Mouse (Mus musculus) left cerebral cortex, adult 11 months (tissue): ENCODE data around the gene Ace3.

ENCODE experiments used
- DNase-seq: peaks from one replicate; pipeline ENCODE4 v3.0.0; 2022; ENCODE audit warnings: low spot score

Gene Ace3

DNA sequence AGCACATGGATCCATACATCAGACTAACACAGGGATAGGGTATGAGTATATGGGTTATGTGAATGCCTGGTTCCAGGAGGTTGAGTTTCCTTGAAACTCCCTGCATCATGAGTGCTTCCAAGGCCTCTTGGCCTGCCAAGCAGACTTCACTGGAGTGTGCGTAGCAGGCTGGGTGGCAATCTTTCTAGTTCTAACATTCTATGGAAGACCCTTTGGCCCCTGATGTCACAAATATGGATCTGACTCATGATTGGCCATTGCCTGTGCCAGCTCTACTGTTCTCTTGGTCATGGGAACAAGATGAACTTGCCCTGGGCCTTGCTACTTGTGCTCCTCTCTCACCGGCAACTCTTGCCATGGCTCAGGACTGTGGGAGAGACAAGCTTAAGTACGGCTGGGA is at the start of gene Ace3:
Gene Ace3, plus strand, starts transcription at position 301 of the 400 bp plus-strand sequence.
- DNase-seq, result no peak

DNA sequence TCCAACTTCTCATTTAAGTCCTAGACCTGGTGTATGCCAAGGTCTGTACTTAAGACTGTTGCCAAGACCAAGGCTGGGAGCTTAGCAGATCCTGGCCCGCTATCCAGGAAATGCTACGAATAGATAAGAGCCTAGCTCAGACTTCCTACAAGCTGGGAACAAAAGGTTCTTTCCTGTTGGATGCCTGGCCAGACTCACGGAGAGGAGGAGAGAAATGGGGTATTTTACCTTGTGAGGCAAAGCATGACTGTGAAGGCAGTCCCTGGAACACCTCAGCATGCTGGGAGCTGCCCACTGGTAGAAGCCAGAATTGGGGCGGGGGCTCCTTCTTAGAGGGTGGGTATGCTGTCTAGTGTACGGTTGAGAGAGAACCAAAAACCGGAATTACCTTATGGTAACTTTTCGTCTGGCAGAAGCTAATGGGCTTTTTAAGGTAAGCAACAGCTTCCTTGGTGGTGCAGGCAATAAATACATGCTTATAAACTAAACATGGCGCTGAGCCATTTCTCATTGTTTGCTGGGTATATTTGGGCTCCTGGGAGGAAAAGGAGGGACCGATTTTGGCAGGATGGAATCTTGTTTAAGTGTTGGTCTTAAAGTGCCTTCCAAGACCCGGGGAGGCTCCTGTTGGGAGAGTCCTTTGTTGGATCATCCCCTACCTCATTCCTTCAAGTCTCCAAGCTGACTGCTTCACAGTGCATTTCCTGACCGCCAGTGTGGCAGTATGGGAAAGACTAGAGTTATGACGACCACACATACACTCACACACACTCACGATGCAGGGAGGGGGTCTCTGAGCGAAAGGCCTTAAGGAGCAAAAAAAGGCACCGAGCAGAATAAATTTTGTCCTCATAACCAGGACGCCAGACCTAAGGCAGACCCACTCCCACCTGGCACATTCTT is 49.5 kb upstream of the Ace3 start:
- DNase-seq, result no peak

DNA sequence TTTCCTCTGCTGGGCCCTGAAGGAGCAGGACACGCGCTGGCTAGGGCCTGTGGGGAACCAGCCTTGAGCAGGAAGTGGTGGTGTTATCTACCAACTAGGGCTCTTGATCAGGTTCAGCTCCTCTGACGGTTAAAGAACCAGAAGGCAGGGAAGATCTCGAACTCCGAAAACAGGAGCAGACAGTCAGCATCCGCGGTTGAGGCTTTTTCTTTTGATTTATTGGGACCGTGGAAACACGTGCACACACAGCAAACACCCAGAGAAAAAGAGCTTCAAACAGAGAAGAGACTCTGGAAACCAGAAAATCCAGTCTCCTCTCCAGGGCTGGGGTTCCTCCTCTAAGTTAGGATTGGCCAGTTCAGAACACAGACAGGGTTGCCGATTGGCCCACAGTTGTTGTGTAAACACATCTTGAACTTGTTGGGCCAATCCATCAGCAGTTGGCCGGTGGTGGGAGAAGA is 47.8 kb upstream of the Ace3 start:
- no peak for DNase-seq

DNA sequence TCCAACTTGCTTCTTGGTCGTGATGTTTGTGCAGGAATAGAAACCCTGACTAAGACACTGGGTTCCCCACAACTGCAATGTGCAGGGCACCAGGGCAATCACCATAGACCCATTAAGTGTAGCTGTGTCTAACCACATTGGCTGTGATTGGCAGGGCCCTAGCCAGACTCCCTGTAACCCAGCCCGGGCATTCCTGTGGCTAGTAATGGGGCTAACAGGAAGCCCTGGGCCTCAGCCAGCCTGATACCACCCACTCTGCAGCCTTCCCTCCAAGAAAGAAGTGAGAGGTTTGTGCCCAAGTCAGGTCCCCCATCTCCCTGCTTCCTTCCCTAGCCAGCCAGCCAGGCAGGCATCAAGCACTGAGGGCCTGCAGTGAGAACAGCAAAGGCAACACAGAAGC is 46.2 kb upstream of the Ace3 start:
- no peak for DNase-seq

DNA sequence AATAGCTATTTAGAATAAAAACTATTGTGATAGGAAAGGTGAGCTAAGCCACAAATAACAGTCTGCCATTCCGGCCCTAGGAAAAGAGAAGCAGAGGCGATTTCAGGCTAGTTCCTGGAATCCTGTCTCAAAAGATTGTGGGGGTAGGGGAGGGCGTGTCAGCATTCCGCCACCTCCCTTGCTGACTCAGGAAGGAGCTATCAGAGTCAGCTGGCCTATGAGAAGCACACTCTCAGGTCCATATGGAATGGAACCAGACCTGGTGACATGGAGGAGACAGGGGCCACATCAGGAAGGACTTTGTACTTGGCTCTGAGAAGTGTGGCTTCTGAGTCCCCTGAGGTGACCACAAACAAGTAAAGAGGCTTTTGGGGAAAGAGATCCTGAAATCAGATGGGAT is 44.0 kb upstream of the Ace3 start:
- DNase-seq, result no peak

DNA sequence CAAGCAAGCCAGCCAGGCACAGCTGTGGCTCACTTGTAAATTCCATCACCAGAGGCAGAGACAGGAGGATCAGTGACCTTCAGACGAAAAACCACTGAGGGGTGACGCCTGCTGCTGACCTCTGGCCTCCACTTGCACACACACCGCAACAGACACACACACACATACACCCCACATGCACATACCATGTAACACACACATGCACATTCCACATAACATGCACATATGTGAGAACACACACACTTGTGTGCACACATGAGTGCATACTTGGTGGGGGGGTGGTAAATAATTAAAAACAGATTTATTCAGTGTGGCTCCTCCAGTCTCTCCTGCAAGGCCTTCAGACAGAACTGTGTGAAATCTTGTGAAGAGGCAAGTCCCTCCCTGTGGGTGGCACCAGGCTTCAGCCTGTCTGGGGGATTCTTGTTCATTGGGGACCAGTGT is 42.9 kb upstream of the Ace3 start:
- no peak for DNase-seq

DNA sequence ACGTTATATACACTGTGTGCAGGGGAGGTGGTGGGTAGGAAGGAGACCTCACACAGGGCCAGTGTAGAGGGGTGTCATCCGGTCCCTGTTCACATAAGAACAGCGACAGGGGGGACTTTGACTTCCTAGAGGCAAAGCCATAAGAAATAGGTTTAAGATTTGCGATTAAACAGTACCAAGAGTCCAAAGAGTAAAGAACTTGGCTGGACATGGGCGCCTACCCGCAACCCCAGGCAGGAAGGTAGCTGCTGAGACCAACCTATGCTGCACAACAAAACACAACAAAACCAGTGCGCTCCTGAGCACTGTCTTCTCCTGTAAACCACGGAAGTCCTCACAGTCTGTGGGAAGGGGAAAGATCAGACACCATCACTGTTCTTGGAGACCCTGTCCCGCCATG is 42.4 kb upstream of the Ace3 start:
- no peak for DNase-seq

DNA sequence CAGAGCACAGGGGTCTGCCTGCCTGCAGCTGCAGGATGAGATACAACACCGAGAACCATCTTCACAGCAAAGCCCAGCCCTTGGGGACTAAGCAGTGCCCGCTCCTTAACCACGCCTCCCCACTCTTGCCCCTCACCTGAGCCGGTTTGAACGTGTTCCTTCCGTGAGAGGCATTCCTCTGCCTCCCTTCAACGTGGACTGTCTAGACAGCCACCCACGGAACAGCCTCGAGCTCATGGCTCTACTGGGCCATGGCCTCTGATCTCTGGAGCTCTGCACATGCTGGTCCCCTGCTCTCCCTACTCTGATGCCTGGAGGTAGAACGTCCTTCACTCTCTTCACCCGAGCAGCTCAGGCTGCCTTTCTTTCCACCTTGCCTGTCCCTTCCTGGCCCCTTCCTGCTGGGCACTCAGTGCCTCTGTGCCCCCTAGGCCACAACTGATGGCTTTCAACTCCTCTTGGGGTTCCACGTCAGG is 41.5 kb upstream of the Ace3 start, which contains the start of gene Cyb561:
Gene Cyb561, minus strand, starts transcription at position 426 of the 476 bp plus-strand sequence.
- no peak for DNase-seq

DNA sequence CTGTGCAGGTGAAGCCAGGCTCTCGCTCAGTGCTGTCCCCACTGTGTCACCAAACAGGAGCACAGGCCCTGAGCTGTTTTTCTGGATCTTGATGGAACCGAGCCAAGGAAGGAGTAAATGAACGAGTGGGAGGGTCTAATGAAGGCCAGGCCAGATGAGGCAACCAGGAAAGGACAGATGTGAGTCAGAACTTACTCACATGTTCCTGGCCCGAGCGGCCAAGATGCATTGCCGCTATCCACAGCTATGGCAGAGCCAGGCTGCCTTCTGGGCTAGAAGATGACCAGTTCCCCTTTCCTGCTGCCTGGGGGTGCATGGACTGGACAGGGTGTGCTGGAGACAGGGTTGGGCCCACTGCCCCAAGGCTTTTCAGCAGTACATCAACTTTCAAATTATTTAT is 41.1 kb upstream of the Ace3 start:
- no peak for DNase-seq

DNA sequence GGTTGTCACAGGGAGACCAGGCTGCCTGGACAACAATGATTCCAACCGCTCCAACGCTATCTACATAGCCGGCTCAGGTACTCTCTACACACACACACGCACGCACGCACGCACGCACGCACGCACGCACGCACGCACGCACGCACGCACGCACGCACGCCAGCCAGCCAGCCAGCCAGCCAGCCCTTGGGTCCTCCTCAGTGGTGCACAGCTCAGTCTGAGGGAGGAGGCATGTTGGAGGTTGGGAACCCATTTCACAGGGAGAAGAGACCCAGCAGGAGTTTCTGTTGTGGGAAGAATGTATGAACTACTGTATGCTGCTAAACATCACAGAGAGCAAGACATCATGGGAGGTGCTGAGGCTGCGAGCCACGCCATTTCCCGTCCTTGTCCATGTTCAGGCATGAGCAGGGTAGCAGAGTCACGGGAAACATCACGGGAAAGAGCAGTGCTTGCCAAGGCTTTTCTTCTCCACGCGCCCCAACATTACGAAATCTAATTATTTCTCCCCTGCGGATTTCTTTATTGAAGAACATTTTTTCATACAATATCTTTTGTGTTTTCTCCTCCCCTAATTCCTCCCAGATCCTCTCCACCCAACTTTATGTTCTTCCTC is 38.6 kb upstream of the Ace3 start:
- no peak for DNase-seq

DNA sequence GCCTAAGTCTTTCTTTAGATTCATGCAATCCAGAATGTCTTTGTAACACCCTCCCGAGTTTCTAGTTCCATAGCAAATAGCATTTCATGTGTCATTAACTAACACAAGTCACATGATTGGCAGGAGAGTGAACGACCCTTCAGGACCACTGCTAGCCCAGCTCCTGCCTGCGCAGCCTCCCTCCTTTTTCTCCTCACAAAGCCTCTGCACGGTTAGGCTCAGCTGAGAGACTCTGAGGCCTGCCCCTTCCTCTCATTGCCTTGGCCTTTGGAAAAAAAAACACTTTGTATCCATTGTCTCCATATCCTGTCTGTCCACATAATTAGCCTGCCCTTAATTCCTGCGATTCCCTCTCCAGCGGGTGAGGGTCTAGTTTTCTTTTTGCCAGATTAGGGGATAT is 37.0 kb upstream of the Ace3 start:
- DNase-seq, result no peak

DNA sequence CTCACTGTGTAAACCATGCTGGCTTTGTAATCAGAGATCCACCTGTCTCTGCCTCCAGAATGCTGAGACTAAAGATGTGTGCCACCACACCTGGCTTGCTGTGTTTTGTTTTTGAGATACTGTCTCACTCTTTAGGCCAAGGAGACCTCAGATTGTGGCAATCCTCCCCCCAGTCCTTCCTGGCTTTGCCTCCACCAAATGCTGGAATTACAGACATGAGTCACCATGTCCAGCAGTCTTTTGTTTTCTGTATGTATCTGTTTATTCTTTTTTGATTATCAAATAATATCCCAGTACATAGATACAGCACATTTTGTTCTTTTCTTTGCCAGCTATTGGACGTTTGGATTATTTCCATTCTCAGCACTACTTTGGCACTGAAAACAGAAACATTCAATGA is 35.9 kb upstream of the Ace3 start:
- DNase-seq, result no peak

DNA sequence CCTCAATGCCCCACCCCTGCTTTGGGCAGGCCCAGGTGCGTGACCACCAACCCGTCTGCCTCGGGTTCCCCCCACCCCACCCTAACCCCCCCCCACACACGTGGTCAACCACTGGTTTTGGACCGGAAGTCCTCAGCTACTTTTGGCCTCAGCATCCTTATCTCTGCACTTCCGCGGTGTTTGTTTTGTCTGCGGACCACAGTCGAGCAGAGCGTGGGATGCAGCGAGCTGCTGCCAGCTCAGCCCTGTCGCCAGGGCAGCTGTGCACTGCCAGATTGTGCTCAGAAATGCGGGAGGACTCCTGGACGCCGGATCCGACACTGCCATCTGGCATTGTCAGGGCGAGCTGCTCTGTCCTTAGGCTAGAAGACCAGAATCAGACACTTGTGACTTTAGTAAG is 35.1 kb upstream of the Ace3 start:
- no peak for DNase-seq

DNA sequence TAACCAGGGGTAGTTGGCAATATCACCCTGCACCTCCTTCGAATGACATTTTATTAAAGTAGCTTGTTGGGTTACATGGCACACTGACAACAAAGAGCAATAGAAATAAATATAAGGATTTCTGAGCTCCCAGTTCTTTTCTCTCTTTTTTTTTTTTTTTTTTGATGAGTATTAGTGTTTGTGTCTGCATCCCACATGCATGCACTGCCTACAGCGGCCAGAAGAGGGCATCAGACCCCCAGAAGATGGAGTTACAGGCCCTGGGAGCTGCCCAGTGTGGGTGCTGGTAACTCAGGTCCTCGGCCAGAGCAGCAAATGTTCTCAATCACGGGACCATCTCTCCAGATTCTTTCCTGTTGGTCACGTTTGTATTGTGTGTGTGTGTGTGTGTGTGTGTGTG is 29.8 kb upstream of the Ace3 start:
- no peak for DNase-seq

DNA sequence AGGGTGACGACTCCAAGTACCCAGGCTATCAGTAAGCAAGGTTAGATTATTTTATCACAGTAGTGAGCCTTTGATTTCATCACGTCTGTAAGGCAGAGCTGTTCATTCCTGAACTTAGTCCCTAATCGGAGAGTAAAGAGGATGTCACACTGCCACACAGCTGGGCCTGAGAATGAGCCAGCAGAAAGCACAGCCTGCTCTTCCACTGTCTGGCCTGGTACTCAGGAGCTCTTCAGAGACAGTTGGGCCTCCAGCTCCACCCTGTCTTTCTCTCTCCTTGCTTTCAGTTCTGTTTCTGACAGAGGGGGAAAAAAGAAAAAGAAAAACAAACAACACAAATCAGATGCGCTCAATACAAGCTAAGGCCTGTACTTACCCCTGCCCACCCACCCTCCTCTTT is 28.2 kb upstream of the Ace3 start:
- DNase-seq, result no peak

DNA sequence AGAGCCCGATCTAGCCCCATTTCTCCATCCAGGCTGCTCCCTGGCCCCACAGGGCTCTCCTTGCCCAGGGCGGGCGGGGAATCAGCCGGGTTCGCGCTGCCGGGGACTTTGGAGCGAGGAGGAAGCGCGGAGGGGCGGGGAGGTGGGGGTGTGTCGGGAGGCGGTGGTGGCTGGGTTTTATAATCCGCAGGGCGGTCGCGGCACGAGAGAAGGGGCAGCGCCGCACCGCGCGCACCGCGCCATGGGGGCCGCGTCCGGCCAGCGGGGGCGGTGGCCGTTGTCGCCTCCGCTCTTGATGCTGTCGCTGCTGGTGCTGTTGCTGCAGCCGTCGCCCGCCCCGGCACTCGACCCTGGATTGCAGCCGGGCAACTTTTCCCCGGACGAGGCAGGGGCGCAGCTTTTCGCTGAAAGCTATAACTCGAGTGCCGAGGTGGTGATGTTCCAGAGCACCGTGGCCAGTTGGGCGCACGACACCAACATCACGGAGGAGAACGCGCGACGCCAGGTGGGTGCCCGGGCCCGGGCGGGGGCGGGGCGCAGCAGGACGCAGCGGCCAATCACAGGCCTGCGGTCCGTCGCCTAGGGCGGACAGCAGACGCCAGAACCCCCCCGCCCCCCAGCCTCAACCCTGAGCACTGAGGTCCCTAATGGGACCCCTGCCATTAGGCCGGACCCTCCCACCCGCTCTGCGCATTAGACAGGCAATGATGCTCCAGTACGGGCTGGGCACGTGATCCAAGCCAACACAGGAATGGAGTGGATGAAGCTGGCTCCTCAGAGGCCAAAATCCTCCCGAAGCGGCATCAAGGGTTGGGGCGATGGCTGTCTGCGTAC is 26.5 kb upstream of the Ace3 start, which contains the start of gene Ace:
Gene Ace, plus strand, starts transcription at position 205 of the 834 bp plus-strand sequence.
- DNase-seq, result no peak

DNA sequence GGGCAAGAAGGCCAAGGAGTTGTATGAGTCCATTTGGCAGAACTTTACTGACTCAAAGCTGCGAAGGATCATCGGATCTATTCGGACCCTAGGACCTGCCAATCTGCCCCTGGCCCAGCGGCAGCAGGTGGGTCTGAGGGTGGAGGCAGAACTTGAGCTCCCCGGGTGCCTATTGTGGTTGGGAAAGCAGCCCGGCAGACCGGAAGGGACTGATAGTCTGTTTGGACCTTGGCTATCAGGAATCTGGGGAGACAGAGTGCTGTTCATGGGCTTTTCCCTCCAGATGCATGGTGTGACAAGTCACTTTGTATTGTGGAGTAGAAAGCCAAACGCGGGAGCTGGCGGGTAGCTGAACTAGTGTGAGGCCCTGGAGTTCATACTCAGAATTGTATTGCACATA is 25.5 kb upstream of the Ace3 start:
- DNase-seq, result no peak

DNA sequence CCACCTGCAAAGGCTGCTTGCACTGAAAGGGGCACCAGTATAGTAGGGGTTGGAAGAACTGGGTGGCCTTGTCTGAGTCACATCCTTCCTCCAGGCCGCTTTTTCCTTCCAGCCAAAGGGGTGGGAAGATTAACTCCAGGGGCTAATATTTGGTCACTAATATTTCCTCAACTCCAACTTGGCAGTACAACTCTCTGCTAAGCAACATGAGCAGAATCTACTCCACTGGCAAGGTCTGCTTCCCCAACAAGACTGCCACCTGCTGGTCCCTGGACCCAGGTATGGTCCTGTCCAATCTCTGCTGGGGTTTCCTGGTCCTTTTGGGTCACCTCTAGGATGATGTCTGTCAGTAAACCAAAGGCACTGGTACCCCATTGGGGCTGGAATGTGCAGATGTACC is 25.0 kb upstream of the Ace3 start:
- no peak for DNase-seq

DNA sequence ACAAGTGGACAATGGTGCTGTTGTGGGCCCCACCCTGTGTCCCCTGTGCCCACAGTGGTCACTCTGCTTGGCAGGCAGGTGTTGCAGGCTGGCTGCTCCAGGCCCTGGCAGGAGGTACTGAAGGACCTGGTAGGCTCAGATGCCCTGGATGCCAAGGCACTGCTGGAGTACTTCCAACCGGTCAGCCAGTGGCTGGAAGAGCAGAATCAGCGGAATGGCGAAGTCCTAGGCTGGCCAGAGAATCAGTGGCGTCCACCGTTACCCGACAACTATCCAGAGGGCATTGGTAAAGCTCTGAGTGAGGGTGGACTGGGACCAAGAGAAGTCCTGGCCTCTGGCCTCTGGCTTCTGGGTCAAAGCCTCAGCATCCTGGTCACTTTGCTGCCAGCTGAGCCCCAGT is 19.9 kb upstream of the Ace3 start:
- DNase-seq, result no peak

DNA sequence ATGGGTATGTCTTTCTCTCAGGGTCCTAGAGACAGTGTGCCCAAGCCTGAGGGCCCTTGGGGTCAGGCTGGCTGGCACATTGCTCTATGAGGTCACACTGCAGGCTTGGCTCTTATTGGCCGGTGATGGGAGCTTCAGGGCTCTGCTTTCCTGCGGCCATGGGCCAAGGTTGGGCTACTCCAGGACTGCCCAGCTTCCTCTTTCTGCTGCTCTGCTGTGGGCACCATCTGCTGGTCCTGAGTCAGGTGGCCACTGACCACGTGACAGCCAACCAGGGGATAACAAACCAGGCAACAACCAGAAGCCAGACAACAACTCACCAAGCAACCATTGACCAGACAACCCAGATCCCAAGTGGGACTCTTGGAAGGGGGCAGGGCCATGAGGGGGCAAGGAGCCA is 19.4 kb upstream of the Ace3 start:
- DNase-seq, result no peak

DNA sequence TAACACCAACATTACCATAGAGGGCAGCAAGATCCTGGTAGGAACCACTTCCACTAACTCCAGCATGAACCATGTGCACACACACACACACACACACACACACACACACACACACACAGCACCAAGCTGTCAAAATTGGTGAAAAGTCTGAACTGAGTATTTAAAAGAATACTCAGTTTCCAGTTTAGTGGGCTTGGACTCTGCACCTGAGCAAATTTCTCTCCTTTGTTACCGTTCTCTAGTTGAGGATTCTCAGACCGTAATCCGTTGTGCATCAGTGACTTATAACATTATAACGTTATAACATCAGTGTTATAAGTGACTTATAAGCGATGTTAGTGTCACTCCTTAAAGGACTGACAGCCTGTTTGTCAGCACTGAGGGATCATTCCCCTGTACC is 18.8 kb upstream of the Ace3 start:
- no peak for DNase-seq

DNA sequence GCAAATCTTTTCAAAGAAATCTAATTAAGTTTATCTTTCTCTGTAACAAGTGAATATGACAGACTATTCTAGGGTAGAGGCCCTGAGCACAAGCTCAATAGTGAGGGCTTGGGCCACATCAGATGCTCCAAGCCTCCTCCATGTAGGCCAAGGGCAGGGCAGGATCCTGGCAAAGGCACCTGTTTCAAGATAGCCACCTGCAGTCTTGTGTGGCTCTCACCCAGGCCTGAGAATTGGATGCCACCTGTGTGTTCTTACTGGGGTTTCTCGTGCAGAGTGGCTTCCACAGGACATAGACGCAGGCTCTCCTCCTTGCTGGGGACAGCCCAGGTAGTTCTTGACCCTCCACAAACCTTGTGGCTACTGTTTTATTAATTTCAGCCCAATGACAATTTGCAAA is 16.2 kb upstream of the Ace3 start:
- no peak for DNase-seq
